Mouse (Mus musculus): ENCODE data around the gene Fbxo21. TPM values are rescaled to one million over a fixed set of nuclear protein-coding genes. Genes with fewer than 3 reads are reported as not detected.

Fbxo21 gene
- 37.9 and 55.5 TPM in 2 replicates for polyA plus RNA-seq (2012; ENCODE audit: insufficient read depth, insufficient read length, missing spikeins)

DNA sequence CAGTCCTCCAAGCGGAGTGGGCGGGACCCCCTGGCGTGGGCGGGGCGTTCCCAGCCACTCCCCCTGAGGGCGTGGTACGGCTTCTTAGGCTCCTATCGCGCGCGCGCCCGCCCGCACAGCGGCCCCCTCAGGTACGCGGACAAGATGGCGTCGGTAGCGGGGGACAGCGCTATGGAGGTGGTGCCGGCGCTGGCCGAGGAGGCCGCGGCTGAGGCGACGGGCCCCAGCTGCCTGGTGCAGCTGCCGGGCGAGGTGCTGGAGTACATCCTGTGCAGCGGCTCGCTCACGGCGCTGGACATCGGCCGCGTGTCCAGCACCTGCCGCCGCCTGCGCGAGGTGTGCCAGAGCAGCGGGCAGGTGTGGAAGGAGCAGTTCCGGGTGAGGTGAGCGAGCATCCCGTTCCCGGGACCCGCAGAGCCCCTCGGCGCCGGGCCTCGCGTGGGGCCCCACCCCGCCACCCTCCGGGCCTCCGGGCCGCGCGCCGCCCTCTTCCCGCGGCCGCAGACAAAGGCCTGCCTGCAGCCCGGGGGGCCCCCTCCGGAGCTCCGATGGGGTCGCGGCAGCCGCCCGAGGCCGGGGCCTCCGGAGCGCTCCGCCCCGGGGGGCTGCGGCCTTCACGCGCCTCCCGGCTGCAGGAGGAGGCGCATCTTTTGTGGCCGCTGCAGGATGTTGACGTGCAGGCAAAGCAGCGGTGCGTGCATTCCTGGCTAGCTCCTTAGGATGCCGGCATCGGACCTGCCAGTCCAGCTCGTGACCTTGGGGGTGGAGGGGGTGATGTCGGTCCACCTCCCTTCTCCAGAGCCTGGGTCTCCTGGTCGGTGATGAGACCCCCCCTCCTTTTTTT is at the start of gene Fbxo21:
Fbxo21 (plus strand) TSS at position 74 of the 844 bp plus-strand sequence.
- H3K4me3 ChIP-seq (ENCODE audit: insufficient read depth, low read depth, low read length) = peak within 1 kb of the TSS; percentile 91
- H3K27ac ChIP-seq (replicated peaks; ENCODE audit: low read depth, low read length) = no peak within 1 kb of the TSS
- H3K4me1 ChIP-seq (ENCODE audit: control insufficient read depth, insufficient read depth, insufficient read length, low read length) = peaks cover 12% of the 10 kb centered on the region

GRCm38 (mm10) chr5:117928553-117928952 is 48.0 kb upstream of the Fbxo21 start:
- Histone ChIP-seq H3K4me3 (ENCODE audit: insufficient read depth, low read depth, low read length) (no peak overlapping the region), H3K27ac (replicated peaks; ENCODE audit: low read depth, low read length) (no peak overlapping the region), H3K4me1 (ENCODE audit: control insufficient read depth, insufficient read depth, insufficient read length, low read length) (no peaks in the 10 kb centered on the region)

DNA sequence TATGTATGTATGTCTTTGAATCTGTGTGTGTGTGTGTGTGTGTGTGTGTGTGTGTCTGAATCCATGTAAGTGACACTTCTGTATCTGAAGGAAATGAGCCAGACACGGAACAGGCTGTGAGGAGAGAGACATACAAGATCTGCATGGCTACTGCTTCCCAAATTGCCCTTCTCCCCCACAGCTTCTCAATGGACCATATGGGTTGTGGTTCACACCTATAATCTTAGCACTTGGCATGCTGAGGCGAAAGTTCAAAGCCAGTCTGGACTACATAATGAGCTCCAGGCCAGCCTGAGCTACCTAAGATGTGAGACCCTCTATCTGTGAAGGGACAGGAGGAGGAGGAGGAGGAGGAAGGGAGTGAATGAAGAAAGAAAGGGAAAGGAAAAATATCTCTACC is 44.3 kb upstream of the Fbxo21 start:
- no peak overlapping the region for H3K27ac ChIP-seq (replicated peaks; ENCODE audit: low read depth, low read length)
- no peak overlapping the region for H3K4me3 ChIP-seq (ENCODE audit: insufficient read depth, low read depth, low read length)
- no peaks in the 10 kb centered on the region for H3K4me1 ChIP-seq (ENCODE audit: control insufficient read depth, insufficient read depth, insufficient read length, low read length)

- H3K4me1 ChIP-seq (ENCODE audit: control insufficient read depth, insufficient read depth, insufficient read length, low read length) = no peaks in the 10 kb centered on the region
- H3K27ac ChIP-seq (replicated peaks; ENCODE audit: low read depth, low read length) = no peak overlapping the region
- no peak overlapping the region for H3K4me3 ChIP-seq (ENCODE audit: insufficient read depth, low read depth, low read length)
Observed at GRCm38 (mm10) chr5:117932862-117933261, 43.7 kb upstream of the Fbxo21 start.

DNA sequence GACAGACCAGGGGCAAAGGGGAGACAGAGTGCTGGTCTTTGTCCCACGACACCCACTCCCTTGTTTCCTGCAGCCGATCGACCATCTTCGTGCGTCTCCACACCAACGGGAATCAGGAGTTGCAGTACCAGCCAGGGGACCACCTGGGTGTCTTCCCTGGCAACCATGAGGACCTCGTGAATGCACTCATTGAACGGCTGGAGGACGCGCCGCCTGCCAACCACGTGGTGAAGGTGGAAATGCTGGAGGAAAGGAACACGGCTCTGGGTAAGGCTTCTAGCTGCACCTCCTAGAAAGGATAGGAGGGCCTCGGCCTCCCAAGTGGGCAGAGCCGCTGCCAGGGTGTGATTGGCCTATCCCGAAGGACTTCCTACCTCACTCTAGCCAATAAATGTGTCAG is 40.2 kb upstream of the Fbxo21 start:
- no peaks in the 10 kb centered on the region for H3K4me1 ChIP-seq (ENCODE audit: control insufficient read depth, insufficient read depth, insufficient read length, low read length)
- H3K27ac ChIP-seq (replicated peaks; ENCODE audit: low read depth, low read length) = no peak overlapping the region

GRCm38 (mm10) chr5:117937186-117937585 is 39.3 kb upstream of the Fbxo21 start:
- no peak overlapping the region for H3K27ac ChIP-seq (replicated peaks; ENCODE audit: low read depth, low read length)
- H3K4me1 ChIP-seq (ENCODE audit: control insufficient read depth, insufficient read depth, insufficient read length, low read length) = no peaks in the 10 kb centered on the region
- no peak overlapping the region for H3K4me3 ChIP-seq (ENCODE audit: insufficient read depth, low read depth, low read length)

More for the DNA sequence above, 40.2 kb upstream of the Fbxo21 start:
- H3K4me3 ChIP-seq (ENCODE audit: insufficient read depth, low read depth, low read length) = no peak overlapping the region

GRCm38 (mm10) chr5:117938182-117938581 is 38.3 kb upstream of the Fbxo21 start:
- Histone ChIP-seq H3K4me3 (ENCODE audit: insufficient read depth, low read depth, low read length) (peak overlapping the region; percentile 28), H3K27ac (replicated peaks; ENCODE audit: low read depth, low read length) (no peak overlapping the region), H3K4me1 (ENCODE audit: control insufficient read depth, insufficient read depth, insufficient read length, low read length) (no peaks in the 10 kb centered on the region)

GRCm38 (mm10) chr5:117939402-117939801 is 37.1 kb upstream of the Fbxo21 start:
- H3K4me1 ChIP-seq (ENCODE audit: control insufficient read depth, insufficient read depth, insufficient read length, low read length) = no peaks in the 10 kb centered on the region
- H3K4me3 ChIP-seq (ENCODE audit: insufficient read depth, low read depth, low read length) = no peak overlapping the region
- H3K27ac ChIP-seq (replicated peaks; ENCODE audit: low read depth, low read length) = no peak overlapping the region

DNA sequence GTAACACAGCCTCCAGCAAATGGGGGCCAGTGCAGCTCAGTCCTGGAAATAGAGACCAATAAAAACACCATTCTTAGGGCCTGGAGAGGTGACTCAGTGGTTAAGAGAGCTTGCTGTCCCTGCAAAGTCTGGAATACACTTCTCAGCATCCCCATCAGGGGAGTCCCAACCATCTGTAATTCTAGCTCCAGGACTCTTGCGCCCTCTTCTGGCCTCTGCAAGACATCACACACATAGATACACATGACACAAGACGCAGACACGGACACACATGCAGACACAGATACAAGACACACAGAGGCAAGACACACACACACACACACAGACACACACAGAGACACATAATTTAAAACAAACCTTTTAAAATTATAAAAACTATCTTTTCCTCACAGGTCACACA is 35.0 kb upstream of the Fbxo21 start:
- no peak overlapping the region for H3K4me3 ChIP-seq (ENCODE audit: insufficient read depth, low read depth, low read length)
- H3K4me1 ChIP-seq (ENCODE audit: control insufficient read depth, insufficient read depth, insufficient read length, low read length) = no peaks in the 10 kb centered on the region
- no peak overlapping the region for H3K27ac ChIP-seq (replicated peaks; ENCODE audit: low read depth, low read length)

- H3K4me1 ChIP-seq (ENCODE audit: control insufficient read depth, insufficient read depth, insufficient read length, low read length) = no peaks in the 10 kb centered on the region
Observed at GRCm38 (mm10) chr5:117946605-117947004, 29.9 kb upstream of the Fbxo21 start.

DNA sequence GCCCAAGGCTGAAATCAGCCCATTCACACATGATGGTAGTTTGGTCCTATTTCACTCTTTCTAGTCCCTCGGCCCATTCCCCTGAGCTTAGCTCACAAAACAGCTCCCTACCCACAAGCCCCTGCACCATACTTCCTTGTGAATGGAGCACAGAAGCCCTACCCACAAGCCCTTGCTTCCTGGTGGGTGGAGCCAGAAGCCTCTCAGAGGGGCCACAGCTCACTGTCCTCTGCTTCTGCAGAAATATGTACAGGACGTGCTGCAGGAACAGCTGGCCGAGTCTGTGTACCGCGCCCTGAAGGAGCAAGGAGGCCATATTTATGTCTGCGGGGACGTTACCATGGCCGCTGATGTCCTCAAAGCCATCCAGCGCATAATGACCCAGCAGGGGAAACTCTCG is 27.1 kb upstream of the Fbxo21 start:
- no peak overlapping the region for H3K27ac ChIP-seq (replicated peaks; ENCODE audit: low read depth, low read length)

More at GRCm38 (mm10) chr5:117946605-117947004, 29.9 kb upstream of the Fbxo21 start:
- Histone ChIP-seq H3K27ac (replicated peaks; ENCODE audit: low read depth, low read length) (no peak overlapping the region), H3K4me3 (ENCODE audit: insufficient read depth, low read depth, low read length) (no peak overlapping the region)

DNA sequence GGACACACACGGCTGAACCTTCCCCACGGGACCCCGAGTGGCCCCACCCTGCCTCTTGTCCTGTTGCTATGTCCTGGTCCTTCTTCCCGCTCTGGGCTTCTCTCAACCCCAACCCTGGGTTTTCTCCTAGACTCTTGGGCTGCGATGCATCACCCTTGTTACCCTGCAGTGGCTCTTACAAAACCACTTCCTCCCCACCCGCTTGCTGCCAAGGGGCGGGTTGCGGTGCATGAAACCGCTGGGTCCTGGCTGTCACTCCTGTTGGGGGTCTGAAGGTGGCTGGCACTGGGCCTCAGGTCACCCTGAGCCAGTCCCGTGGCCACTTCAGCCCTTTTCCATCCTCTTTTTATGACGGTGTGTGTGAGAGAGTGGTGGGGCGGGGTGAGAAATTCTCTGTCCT is 22.6 kb upstream of the Fbxo21 start:
- no peaks in the 10 kb centered on the region for H3K4me1 ChIP-seq (ENCODE audit: control insufficient read depth, insufficient read depth, insufficient read length, low read length)
- H3K4me3 ChIP-seq (ENCODE audit: insufficient read depth, low read depth, low read length) = no peak overlapping the region
- H3K27ac ChIP-seq (replicated peaks; ENCODE audit: low read depth, low read length) = no peak overlapping the region

More for the DNA sequence above, 27.1 kb upstream of the Fbxo21 start:
- Histone ChIP-seq H3K4me3 (ENCODE audit: insufficient read depth, low read depth, low read length) (no peak overlapping the region), H3K4me1 (ENCODE audit: control insufficient read depth, insufficient read depth, insufficient read length, low read length) (no peaks in the 10 kb centered on the region)

GRCm38 (mm10) chr5:117954429-117954828 is 22.1 kb upstream of the Fbxo21 start:
- Histone ChIP-seq H3K4me1 (ENCODE audit: control insufficient read depth, insufficient read depth, insufficient read length, low read length) (no peaks in the 10 kb centered on the region), H3K27ac (replicated peaks; ENCODE audit: low read depth, low read length) (no peak overlapping the region), H3K4me3 (ENCODE audit: insufficient read depth, low read depth, low read length) (no peak overlapping the region)

- no peak overlapping the region for H3K27ac ChIP-seq (replicated peaks; ENCODE audit: low read depth, low read length)
- no peaks in the 10 kb centered on the region for H3K4me1 ChIP-seq (ENCODE audit: control insufficient read depth, insufficient read depth, insufficient read length, low read length)
- no peak overlapping the region for H3K4me3 ChIP-seq (ENCODE audit: insufficient read depth, low read depth, low read length)
Observed at GRCm38 (mm10) chr5:117955675-117956420, 20.7 kb upstream of the Fbxo21 start.

GRCm38 (mm10) chr5:117964750-117965149 is 11.8 kb upstream of the Fbxo21 start:
- Histone ChIP-seq H3K4me1 (ENCODE audit: control insufficient read depth, insufficient read depth, insufficient read length, low read length) (peaks cover 7% of the 10 kb centered on the region), H3K27ac (replicated peaks; ENCODE audit: low read depth, low read length) (no peak overlapping the region), H3K4me3 (ENCODE audit: insufficient read depth, low read depth, low read length) (no peak overlapping the region)

Data from brown adipose tissue, adult 24 weeks (tissue).